Mouse (Mus musculus): Measurements from ENCODE around the gene Klhl11.

DNA sequence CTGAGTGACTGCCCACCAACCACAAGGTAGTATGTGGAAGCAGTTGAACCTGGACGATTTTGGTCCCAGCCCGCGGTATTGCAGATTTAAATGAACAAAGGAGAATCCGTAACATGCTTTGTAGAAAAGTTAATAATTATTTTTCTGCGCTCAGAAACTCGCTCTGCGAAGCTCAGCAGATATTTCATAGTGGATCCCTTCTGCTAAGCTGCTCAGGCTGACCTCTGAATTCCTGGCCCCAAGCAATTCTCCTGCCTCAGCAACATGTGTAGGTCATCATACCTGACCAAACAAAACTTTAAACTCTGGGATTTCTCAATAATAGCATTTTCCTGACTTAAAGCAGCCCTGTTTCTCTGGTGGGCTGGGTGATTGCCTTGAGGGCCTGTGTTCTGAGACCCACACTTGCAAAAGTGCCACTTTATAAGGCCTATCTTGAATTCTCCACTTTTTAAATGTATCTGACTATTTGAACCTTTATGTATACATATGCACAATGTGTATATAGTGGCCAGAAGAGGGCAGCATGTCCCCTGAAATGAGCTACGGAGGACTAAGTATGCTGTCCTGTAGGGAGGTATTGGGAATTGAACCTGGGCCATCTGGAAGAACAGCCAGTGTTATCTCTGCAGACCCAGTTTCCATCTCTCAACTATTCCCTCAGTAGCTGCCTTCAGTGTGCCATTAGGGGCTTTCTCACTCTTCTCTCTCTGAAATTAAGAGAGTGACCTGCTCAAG lies 13.4 kb upstream of the Klhl11 start:
- peak; percentile 24; the same call in 1 of the 2 replicates for TF ChIP-seq CTCF (IDR thresholded peaks at IDR 0.05; ENCODE audit: extremely low read depth, insufficient read length, insufficient replicate concordance, low read depth, low read length)
- TF ChIP-seq POLR2A (IDR thresholded peaks at IDR 0.05; ENCODE audit: low read depth, low read length): no peak
